Mouse (Mus musculus) hindbrain, embryonic 13.5 days (tissue): ENCODE data around the gene Cyth3. TPM values are rescaled to one million over a fixed set of nuclear protein-coding genes. Genes with fewer than 3 reads are reported as not detected.
A peak's percentile ranks its signal among the peaks of the same experiment; 100 is the strongest.

Source experiments
- ATAC-seq: fragments of 200-750 bp; cut with Nextera tagmentation; 2 replicates; pipeline ENCODE4 v1.8.0; 2017; ENCODE audit warnings: moderate TSS enrichment; ENCODE audit not compliant: low FRiP score
- H3K27ac ChIP-seq: fragments of 300-500 bp; sonication (generic); 2 replicates; pipeline ENCODE4 v1.5.1; 2015; ENCODE audit warnings: inconsistent platforms, mild to moderate bottlenecking, moderate library complexity
- H3K27me3 ChIP-seq: fragments of 300-500 bp; sonication (generic); 2 replicates; pipeline ENCODE4 v1.6.1; 2015; ENCODE audit warnings: mild to moderate bottlenecking, inconsistent platforms
- H3K36me3 ChIP-seq: fragments of 300-500 bp; sonication (generic); 2 replicates; pipeline ENCODE4 v1.6.1; 2015; ENCODE audit warnings: mild to moderate bottlenecking, inconsistent platforms
- H3K4me1 ChIP-seq: fragments of 300-500 bp; sonication (generic); replicated peaks from 2 replicates; pipeline ENCODE4 v1.6.1; 2015; ENCODE audit warnings: inconsistent platforms
- H3K4me2 ChIP-seq: fragments of 300-500 bp; sonication (generic); 2 replicates; pipeline ENCODE4 v1.6.1; 2015; ENCODE audit warnings: inconsistent platforms, mild to moderate bottlenecking, moderate library complexity
- H3K4me3 ChIP-seq: fragments of 300-500 bp; sonication (generic); 2 replicates; pipeline ENCODE4 v1.5.1; 2015; ENCODE audit warnings: mild to moderate bottlenecking, inconsistent platforms
- H3K9ac ChIP-seq: fragments of 300-500 bp; sonication (generic); 2 replicates; pipeline ENCODE4 v1.6.1; 2015; ENCODE audit warnings: mild to moderate bottlenecking, inconsistent platforms
- H3K9me3 ChIP-seq: fragments of 300-500 bp; sonication (generic); 2 replicates; pipeline ENCODE4 v1.6.1; 2016; ENCODE audit warnings: inconsistent platforms
- whole genome bisulfite sequencing: fragments of 180-500 bp; shearing (Covaris S2); methylation state at CpG from one replicate; pipeline ENCODE4 v1.1.7; 2015; 5-methylcytosine and 5-hydroxymethylcytosine counted together
- polyA plus RNA-seq: library from polyadenylated mRNA; unstranded; fragments of >200 nt; fragmentation: Nextera tagmentation; extraction: Ambion mirVana; gene quantifications from 2 replicates; pipeline ENCODE4 v1.2.1, GENCODE M21; 2015

The Cyth3 gene
- polyA plus RNA-seq, 1 experiment from 2014 or later: 34.2 TPM

DNA sequence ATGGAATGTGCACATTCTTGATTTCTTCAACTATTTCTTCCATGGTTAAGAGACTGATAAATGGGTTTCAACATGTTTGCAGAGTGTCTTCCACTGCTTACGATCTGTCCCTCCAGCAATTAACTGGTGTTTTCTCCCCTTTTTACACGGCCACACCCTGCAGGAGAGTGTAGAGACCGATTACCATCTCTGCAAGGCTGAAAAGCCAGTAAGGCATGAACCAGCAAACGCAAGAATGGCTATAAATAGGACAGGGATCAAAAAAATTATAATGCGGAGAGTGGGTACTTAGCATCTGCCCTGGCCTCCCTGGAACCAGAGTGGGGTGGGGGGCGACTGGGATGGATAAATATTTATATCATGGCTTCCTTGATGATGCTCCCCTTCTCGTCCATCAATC, 3.7 kb upstream of the Cyth3 start:
- peaks cover 27% of the 10 kb centered on the region for H3K4me1 ChIP-seq
- H3K36me3 ChIP-seq: no peaks in the 10 kb centered on the region
- no peaks in the 10 kb centered on the region for H3K27me3 ChIP-seq
- H3K27ac ChIP-seq: no peak overlapping the region
- WGBS: 75% methylated on average over 7 of the region's 7 CpGs
- H3K4me3 ChIP-seq: no peak overlapping the region
- H3K9ac ChIP-seq: no peak overlapping the region
- H3K4me2 ChIP-seq: no peak overlapping the region
- no peak for ATAC-seq
- H3K9me3 ChIP-seq: no peaks in the 10 kb centered on the region

DNA sequence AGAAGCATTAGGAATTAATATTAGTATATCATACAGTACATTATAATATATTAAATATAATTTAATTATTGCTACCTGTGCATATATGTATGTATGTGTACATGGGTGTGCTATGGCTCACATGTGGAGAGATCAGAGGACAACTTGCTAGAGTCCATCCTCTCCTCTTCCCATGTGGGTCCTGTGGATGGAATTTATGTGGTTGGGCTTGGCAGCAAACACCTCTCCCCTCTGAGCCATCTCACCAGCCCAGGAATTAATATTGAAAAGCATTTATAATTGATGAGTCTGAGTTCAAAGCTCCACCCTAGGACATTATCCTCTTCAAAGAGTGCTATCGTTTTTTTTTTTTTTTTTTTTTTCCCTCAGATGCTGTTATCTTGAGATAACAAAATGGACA, 2.1 kb upstream of the Cyth3 start:
- H3K4me2 ChIP-seq: no peak overlapping the region

DNA sequence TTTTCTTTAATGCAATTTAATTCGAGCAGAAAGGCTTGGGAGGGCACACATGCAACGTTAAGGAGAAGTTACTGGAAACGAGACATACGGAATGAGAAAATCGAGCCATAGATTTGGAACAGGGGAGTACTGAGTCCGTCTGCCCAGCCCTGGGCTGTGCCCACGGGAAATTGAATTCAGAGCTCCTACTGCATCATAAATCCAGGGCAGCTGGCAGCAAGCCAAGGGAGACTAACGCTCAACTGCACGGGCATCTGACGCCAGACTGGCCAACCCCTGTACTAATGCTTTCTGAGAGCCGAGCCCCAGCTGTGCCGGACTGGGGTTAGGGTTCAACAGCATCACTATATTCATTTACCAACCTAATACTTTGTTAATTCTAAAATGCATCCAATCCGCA, 1.3 kb upstream of the Cyth3 start:
- no peak overlapping the region; the same call in 1 of the 2 replicates for H3K27ac ChIP-seq
- 28% methylated on average over 13 of the region's 13 CpGs for WGBS
- H3K4me1 ChIP-seq: peaks cover 42% of the 10 kb centered on the region
- H3K27me3 ChIP-seq: no peaks in the 10 kb centered on the region
- H3K36me3 ChIP-seq: no peaks in the 10 kb centered on the region
- ATAC-seq: peak; percentile 29; the same call in 1 of the 2 replicates
- H3K4me3 ChIP-seq: no peak overlapping the region
- H3K4me2 ChIP-seq: no peak overlapping the region
- 0 out of 2 replicates have a peak overlapping the region, but pooled peaks have one; percentile 14 for H3K9ac ChIP-seq
- H3K9me3 ChIP-seq: no peaks in the 10 kb centered on the region

More for the DNA sequence above, 2.1 kb upstream of the Cyth3 start:
- ATAC-seq: no peak
- Histone ChIP-seq H3K27me3 (no peaks in the 10 kb centered on the region), H3K9me3 (no peaks in the 10 kb centered on the region), H3K27ac (no peak overlapping the region), H3K9ac (no peak overlapping the region), H3K4me1 (peaks cover 36% of the 10 kb centered on the region), H3K36me3 (no peaks in the 10 kb centered on the region), H3K4me3 (no peak overlapping the region)
- 29% methylated on average over 1 of the region's 1 CpGs for WGBS

DNA sequence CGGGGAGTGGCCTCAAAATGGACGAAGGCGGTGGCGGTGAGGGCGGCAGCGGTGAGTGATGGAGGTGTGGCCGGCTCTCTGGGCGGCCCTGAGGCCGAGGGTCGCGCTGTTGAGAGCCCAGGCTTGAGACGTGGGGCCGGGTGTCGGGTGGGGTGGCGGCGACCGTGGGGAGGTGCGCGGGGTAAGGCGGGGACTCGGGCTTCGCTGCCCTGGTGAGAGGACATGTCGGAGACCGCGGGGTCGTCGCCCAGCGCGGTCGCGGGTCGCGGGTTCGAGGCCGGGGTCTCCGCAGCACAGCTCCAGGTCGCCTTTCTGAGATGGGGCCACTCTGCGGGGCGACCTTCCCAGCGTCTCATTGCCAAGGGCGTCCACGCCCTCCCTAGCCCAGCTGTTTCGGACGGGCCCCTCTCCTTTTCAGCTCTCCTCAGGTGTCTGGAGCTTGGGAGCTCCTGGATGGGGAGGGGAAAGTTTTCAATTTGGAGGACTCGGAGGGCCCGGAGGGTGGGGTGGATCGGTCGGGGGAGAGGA, 440 bp downstream of the Cyth3 start:
- H3K4me1 ChIP-seq: peaks cover 46% of the 10 kb centered on the region
- under 1% methylated on average over 47 of the region's 48 CpGs for WGBS
- ATAC-seq: peak; percentile 79

DNA sequence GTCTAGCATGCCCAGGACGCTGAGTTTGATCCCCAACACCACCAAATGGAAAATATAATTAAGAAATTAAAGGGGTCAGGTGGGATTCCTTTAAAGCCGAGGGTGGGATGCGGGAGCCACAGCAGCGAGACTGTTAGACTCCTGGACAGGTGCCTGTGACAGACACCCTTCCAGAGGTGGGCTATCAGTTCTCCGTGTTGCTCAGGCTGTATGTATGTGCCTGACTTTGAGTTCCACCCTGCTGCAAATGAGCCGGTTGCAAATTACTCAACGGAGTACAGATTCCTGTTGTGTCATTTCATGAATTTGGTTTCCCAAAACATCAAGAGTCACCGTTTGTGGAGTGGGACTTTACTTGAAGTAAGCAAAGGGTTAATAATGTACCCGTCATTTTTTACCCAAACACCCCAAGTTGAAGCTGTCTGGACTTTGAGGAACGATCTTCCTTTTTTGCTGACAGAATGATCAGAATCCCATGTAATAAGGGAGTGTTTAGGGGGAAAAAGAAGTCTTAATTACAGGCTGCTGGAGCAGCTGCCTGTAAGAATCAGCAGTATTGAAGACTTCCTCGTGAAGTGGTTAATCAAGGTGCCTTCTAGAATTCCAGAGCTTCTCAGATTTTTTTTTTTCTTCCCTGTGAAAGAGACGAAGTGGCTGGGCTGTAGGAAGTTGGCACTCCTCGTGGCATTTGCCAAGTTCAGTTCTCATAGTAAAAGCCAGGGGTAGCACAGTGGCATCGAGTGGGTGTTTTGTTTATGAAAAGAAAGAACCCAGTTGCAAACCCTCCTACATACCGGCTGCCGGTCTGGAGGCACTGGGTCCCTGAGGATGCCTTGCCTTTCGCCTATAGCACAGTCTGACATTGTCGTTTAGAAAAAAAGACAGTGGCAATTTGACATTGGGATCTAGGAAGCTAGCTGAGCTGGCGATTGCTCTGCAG, 1.4 kb downstream of the Cyth3 start:
- H3K4me1 ChIP-seq: peaks cover 46% of the 10 kb centered on the region
- peak overlapping the region; percentile 82 for H3K4me2 ChIP-seq
- no peak for ATAC-seq
- no peaks in the 10 kb centered on the region for H3K9me3 ChIP-seq
- no peaks in the 10 kb centered on the region for H3K27me3 ChIP-seq
- H3K36me3 ChIP-seq: no peaks in the 10 kb centered on the region
- peak overlapping the region; percentile 73 for H3K4me3 ChIP-seq
- H3K27ac ChIP-seq: no peak overlapping the region
- 56% methylated on average over 19 of the region's 19 CpGs for WGBS
- H3K9ac ChIP-seq: peak overlapping the region; percentile 83

More for the DNA sequence above, 440 bp downstream of the Cyth3 start:
- H3K9ac ChIP-seq: peak overlapping the region; percentile 83
- peak overlapping the region; percentile 82 for H3K4me2 ChIP-seq
- peak overlapping the region; percentile 73 for H3K4me3 ChIP-seq
- no peaks in the 10 kb centered on the region for H3K27me3 ChIP-seq
- H3K9me3 ChIP-seq: no peaks in the 10 kb centered on the region
- H3K27ac ChIP-seq: peak overlapping the region; percentile 83
- no peaks in the 10 kb centered on the region for H3K36me3 ChIP-seq

DNA sequence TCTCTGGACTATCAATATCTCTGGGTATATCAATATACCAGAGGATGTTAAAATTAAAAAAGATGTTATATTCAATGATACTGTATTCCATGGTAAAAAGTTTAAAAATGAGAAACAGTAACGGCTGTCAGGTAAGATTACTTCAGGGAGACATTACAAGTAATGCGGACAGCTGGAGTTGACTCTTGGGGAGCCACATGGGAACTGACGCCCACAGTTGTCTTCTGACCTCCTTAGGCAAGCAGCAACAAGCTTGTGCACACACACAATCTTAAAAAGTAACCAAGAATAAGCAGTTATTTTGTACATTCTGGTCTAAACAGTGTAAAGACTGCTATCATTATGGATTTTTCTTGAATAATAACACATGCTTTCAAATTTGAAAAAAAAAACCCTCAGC, 2.2 kb downstream of the Cyth3 start:
- H3K27me3 ChIP-seq: no peaks in the 10 kb centered on the region
- H3K9me3 ChIP-seq: no peaks in the 10 kb centered on the region
- no peaks in the 10 kb centered on the region for H3K36me3 ChIP-seq
- ATAC-seq: no peak
- no peak overlapping the region for H3K4me3 ChIP-seq
- H3K4me2 ChIP-seq: no peak overlapping the region
- peaks cover 46% of the 10 kb centered on the region for H3K4me1 ChIP-seq
- H3K9ac ChIP-seq: no peak overlapping the region
- 85% methylated on average over 3 of the region's 3 CpGs for WGBS
- no peak overlapping the region for H3K27ac ChIP-seq

DNA sequence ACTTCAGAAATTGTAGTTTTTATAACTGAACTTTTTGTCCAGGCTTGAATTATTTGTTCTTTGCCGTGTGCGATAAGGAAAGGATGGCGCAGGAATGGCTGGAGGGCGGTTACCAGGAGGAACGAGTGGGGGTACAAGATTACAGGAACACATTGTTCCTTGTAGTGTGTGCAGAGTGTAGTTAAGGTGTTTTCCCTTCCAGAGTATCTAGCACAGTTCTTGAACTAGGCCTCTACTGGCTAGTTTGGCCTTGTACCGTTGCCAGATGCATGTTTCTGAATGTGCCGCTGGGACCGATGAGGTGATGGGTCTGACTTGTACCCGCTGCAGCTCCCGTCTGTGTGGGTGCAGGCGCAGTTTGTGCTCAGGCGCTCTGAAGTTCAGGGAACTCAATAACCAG, 3.2 kb downstream of the Cyth3 start:
- Histone ChIP-seq H3K4me1 (peaks cover 45% of the 10 kb centered on the region), H3K27ac (no peak overlapping the region), H3K4me3 (no peak overlapping the region), H3K4me2 (no peak overlapping the region), H3K27me3 (no peaks in the 10 kb centered on the region), H3K9me3 (no peaks in the 10 kb centered on the region), H3K9ac (no peak overlapping the region; the same call in 1 of the 2 replicates), H3K36me3 (no peaks in the 10 kb centered on the region)
- ATAC-seq: no peak
- 90% methylated on average over 12 of the region's 12 CpGs for WGBS

DNA sequence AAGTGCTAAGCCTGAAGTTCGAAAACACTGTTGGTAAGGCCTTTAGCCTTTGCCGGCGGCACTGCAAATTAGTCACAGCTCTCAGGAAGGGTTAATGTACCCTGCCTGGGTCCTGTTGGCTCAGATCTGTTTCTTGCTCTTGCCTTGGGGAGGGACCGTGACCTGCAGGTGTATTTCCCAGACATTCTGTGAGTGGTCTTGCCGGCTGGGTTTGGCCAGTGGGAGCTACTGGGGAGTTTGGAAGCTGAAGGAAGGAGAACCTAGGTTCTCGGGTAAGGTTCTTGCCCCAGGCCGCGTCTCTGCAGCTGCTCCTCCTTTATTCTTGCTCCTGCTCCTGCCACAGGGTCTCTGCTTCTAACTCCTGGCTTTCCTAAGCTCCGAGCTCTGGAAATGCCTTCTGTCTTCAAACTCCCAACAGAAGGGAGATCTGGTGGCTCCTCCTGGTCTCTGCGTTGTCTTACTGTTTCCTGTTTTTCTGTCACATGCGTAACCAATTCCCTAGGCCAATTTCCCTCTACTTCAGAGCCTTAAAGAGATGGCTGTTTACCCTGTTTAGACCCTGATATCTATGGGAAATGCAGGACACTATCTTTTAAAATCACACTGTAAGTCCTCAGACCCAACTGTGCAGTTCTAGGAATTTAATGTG, 3.8 kb downstream of the Cyth3 start:
- Histone ChIP-seq H3K27me3 (no peaks in the 10 kb centered on the region), H3K4me2 (no peak overlapping the region), H3K9me3 (no peaks in the 10 kb centered on the region), H3K4me1 (peaks cover 40% of the 10 kb centered on the region), H3K27ac (no peak overlapping the region), H3K9ac (0 out of 2 replicates have a peak overlapping the region, but pooled peaks have one; percentile 9), H3K36me3 (no peaks in the 10 kb centered on the region), H3K4me3 (no peak overlapping the region)
- ATAC-seq: no peak
- 64% methylated on average over 11 of the region's 11 CpGs for WGBS

DNA sequence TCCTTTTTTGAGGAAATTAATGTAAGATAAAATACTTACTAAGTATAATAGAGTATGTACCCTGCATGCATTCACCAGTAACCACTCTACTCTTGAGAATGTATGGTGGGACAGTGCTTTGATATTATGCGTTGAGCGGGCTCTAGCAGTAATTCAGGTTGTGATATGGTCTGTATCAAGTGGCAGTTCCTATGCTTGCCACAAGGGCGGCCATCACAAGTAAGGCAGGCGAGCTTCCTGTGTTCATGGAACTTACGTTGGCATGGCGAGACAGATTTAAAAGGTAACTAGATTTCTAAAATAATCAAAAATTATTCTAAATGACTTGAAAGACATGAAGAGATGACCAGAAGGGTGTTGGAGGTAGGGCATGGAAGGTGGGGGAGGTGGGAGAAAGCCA, 5.3 kb downstream of the Cyth3 start:
- Histone ChIP-seq H3K27ac (no peak overlapping the region), H3K4me1 (peaks cover 31% of the 10 kb centered on the region), H3K9ac (no peak overlapping the region), H3K4me2 (no peak overlapping the region), H3K36me3 (no peaks in the 10 kb centered on the region), H3K27me3 (no peaks in the 10 kb centered on the region), H3K4me3 (no peak overlapping the region), H3K9me3 (no peaks in the 10 kb centered on the region)
- WGBS: 94% methylated on average over 6 of the region's 6 CpGs
- no peak for ATAC-seq

DNA sequence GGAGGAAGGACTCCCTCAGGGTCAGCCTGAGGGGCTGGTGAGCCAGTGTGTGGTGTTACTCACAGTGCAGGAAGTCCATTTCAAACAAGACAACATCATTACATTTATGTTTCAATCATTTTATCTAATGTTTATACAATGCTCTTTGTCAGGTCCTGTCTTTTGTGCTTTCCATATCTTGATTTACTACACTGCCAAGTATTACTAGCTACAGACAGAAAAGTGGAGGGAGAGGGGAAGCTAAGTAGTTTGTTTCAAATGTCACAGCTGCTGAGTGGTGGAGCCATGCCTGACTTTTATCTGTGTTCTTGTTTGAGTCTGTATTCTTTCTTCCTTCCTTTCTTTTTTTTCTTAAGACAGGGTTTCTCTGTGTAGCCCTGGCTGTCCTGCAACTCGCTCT, 5.7 kb downstream of the Cyth3 start:
- Histone ChIP-seq H3K4me2 (no peak overlapping the region), H3K4me1 (peaks cover 33% of the 10 kb centered on the region), H3K9ac (no peak overlapping the region), H3K27ac (no peak overlapping the region), H3K36me3 (no peaks in the 10 kb centered on the region), H3K27me3 (no peaks in the 10 kb centered on the region), H3K4me3 (no peak overlapping the region), H3K9me3 (no peaks in the 10 kb centered on the region)
- ATAC-seq: no peak
- 95% methylated on average over 1 of the region's 1 CpGs for WGBS

DNA sequence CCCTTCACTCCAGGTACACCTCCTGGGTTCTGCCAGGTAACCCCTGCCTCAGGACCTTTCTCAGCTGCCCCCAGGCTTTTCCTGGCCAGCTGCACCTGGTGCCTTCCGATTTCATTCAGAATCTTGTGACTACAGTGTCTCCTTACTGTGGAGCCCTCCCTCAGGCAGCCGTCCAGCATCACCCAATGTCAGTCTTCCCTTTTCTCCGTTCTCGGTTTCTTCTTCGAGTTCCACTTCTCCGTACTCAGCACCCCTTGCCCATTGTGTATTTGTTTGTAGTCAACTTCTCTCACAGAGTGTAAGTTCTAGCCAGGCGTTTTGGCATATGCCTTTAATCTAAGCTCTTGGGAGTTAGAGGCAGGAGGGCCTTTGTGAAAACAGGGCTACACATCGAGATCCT, 7.4 kb downstream of the Cyth3 start:
- no peak for ATAC-seq
- WGBS: 90% methylated on average over 8 of the region's 8 CpGs

DNA sequence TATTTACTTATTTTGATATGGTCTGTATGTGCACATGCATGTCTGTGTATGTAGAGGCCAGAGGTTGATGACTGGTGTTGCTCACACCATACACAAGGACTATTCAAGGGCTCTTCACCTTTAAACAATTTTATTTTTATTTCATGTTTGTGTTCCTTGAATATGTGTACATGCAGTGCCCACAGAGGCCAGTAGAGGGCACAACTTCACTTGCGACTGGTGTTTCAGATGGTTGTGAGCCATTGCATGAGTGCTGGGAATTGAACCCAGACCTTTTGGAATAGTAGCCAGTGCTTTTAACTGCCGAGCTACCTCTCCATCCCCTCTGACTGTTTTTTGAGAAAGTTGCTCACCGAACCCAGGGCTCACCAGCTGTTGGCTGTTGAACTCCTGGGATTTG, 8.0 kb downstream of the Cyth3 start:
- H3K27me3 ChIP-seq: no peaks in the 10 kb centered on the region
- H3K4me2 ChIP-seq: no peak overlapping the region
- peaks cover 35% of the 10 kb centered on the region for H3K4me1 ChIP-seq
- WGBS: 96% methylated on average over 3 of the region's 3 CpGs
- no peak overlapping the region for H3K4me3 ChIP-seq
- no peak for ATAC-seq
- H3K9ac ChIP-seq: no peak overlapping the region
- no peaks in the 10 kb centered on the region for H3K9me3 ChIP-seq
- H3K27ac ChIP-seq: no peak overlapping the region
- no peaks in the 10 kb centered on the region for H3K36me3 ChIP-seq

More for the DNA sequence above, 7.4 kb downstream of the Cyth3 start:
- H3K9me3 ChIP-seq: no peaks in the 10 kb centered on the region
- H3K4me1 ChIP-seq: peaks cover 31% of the 10 kb centered on the region
- no peaks in the 10 kb centered on the region for H3K27me3 ChIP-seq
- no peak overlapping the region for H3K9ac ChIP-seq
- no peak overlapping the region for H3K27ac ChIP-seq
- H3K4me3 ChIP-seq: no peak overlapping the region
- no peak overlapping the region for H3K4me2 ChIP-seq
- no peaks in the 10 kb centered on the region for H3K36me3 ChIP-seq
